Mouse (Mus musculus) kidney, embryonic 15.5 days (tissue): ENCODE measurements around the gene Cdk11b. TPM values are rescaled to one million over a fixed set of nuclear protein-coding genes. Genes with fewer than 3 reads are reported as not detected.

Experiments
- ATAC-seq: fragments of 200-750 bp; cut with Nextera tagmentation; replicated peaks from 2 replicates; pipeline ENCODE4 v1.8.0; 2017; ENCODE audit warnings: moderate TSS enrichment; ENCODE audit not compliant: low FRiP score
- H3K27ac ChIP-seq: fragments of 300-500 bp; sonication (generic); 2 replicates; pipeline ENCODE4 v1.5.1; 2015; ENCODE audit warnings: mild to moderate bottlenecking, inconsistent platforms
- H3K27me3 ChIP-seq: fragments of 300-500 bp; sonication (generic); 2 replicates; pipeline ENCODE4 v1.6.1; 2015; ENCODE audit warnings: inconsistent platforms
- H3K36me3 ChIP-seq: fragments of 300-500 bp; sonication (generic); 2 replicates; pipeline ENCODE4 v1.6.1; 2015; ENCODE audit warnings: inconsistent platforms
- H3K4me1 ChIP-seq: fragments of 300-500 bp; sonication (generic); 2 replicates; pipeline ENCODE4 v1.6.1; 2015; ENCODE audit warnings: inconsistent platforms
- H3K4me2 ChIP-seq: fragments of 300-500 bp; sonication (generic); 2 replicates; pipeline ENCODE4 v1.6.1; 2015; ENCODE audit warnings: moderate library complexity, mild to moderate bottlenecking, inconsistent platforms
- H3K4me3 ChIP-seq: fragments of 300-500 bp; sonication (generic); replicated peaks from 2 replicates; pipeline ENCODE4 v1.5.1; 2015; ENCODE audit warnings: mild to moderate bottlenecking, inconsistent platforms
- H3K9ac ChIP-seq: fragments of 300-500 bp; sonication (generic); 2 replicates; pipeline ENCODE4 v1.6.1; 2015; ENCODE audit warnings: mild to moderate bottlenecking, inconsistent platforms
- H3K9me3 ChIP-seq: fragments of 300-500 bp; sonication (generic); replicated peaks from 2 replicates; pipeline ENCODE4 v1.6.1; 2016; ENCODE audit warnings: inconsistent platforms
- WGBS: fragments of 180-500 bp; shearing (Covaris S2); methylation state at CpG from one replicate; pipeline ENCODE4 v1.1.7; 2015; ENCODE audit warnings: mixed read lengths; 5-methylcytosine and 5-hydroxymethylcytosine counted together
- polyA plus RNA-seq: library from polyadenylated mRNA; unstranded; fragments of >200 nt; fragmentation: Nextera tagmentation; extraction: Ambion mirVana; gene quantifications from 2 replicates; pipeline ENCODE4 v1.2.1, GENCODE M21; 2015

Gene Cdk11b
- polyA plus RNA-seq, 1 experiment from 2014 or later = 64.8 TPM

DNA sequence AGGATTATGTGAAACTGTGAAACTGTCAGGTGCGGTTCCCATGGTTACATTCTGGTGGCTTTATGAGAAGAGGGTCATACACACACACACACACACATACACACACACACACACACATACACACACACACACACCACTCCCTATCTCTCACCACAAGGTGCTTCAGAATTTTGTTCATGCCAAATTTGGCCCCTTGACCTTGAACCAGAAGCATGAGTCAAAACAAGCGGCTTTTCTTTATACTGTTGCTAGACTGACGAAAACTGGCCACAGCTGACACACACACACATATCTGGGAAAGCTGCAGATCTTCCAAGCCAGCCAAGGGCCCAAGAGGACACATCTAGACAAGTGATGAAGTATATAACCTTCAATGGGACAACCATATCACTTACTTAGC, 28.9 kb upstream of the Cdk11b start:
- Histone ChIP-seq H3K27ac (no peak overlapping the region), H3K4me2 (no peak overlapping the region), H3K4me3 (no peak overlapping the region), H3K36me3 (no peaks in the 10 kb centered on the region), H3K9ac (no peak overlapping the region), H3K4me1 (0 out of 2 replicates have a peak, but pooled peaks cover 11% of the 10 kb centered on the region), H3K27me3 (no peaks in the 10 kb centered on the region), H3K9me3 (no peaks in the 10 kb centered on the region)
- ATAC-seq = no peak
- WGBS = 81% methylated on average over 3 of the region's 3 CpGs

- no peaks in the 10 kb centered on the region for H3K9me3 ChIP-seq
- H3K4me3 ChIP-seq = no peak overlapping the region
- no peaks in the 10 kb centered on the region for H3K27me3 ChIP-seq
- H3K27ac ChIP-seq = no peak overlapping the region
- no peak overlapping the region for H3K4me2 ChIP-seq
- no peak for ATAC-seq
- 0 out of 2 replicates have a peak, but pooled peaks cover 11% of the 10 kb centered on the region for H3K4me1 ChIP-seq
- H3K9ac ChIP-seq = no peak overlapping the region
- WGBS = 76% methylated on average over 5 of the region's 5 CpGs
- no peaks in the 10 kb centered on the region for H3K36me3 ChIP-seq
Observed at GRCm38 (mm10) chr4:155596606-155597005, 28.0 kb upstream of the Cdk11b start.

DNA sequence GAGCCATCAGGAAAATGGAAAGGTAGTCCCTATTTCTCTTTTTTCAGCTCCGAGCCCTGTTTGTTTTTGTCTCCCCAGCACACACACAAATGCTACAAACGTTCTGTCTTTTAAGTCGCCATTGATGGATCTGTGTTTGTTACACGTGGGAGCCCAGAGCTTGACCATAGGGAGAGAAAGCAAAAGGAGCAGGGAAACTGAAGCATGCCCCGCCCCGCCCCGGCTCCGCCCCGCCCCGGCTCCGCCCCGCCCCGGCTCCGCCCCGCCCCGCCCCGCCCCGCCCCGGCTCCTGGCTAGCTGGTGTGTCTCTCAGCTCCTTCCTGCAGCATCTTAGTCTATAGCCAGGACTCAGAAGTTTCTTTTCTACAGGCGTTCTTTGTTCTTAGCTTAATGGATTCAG, 26.1 kb upstream of the Cdk11b start:
- H3K27ac ChIP-seq = no peak overlapping the region

GRCm38 (mm10) chr4:155599901-155600825, 24.5 kb upstream of the Cdk11b start:
- peak overlapping the region; percentile 86 for H3K4me2 ChIP-seq
- peak overlapping the region; percentile 99 for H3K27ac ChIP-seq
- peak overlapping the region; percentile 81 for H3K4me3 ChIP-seq
- ATAC-seq = no peak
- no peaks in the 10 kb centered on the region for H3K27me3 ChIP-seq
- H3K9ac ChIP-seq = no peak overlapping the region
- WGBS = 87% methylated on average over 11 of the region's 11 CpGs
- peaks cover 21% of the 10 kb centered on the region for H3K4me1 ChIP-seq
- no peaks in the 10 kb centered on the region for H3K9me3 ChIP-seq
- H3K36me3 ChIP-seq = peaks cover 19% of the 10 kb centered on the region

More for the DNA sequence above, 26.1 kb upstream of the Cdk11b start:
- 19% methylated on average over 20 of the region's 20 CpGs for WGBS
- no peak overlapping the region for H3K9ac ChIP-seq
- no peak for ATAC-seq
- peaks cover 21% of the 10 kb centered on the region for H3K4me1 ChIP-seq
- H3K4me2 ChIP-seq = no peak overlapping the region
- no peaks in the 10 kb centered on the region for H3K27me3 ChIP-seq
- H3K36me3 ChIP-seq = peaks cover 10% of the 10 kb centered on the region
- H3K9me3 ChIP-seq = no peaks in the 10 kb centered on the region
- no peak overlapping the region for H3K4me3 ChIP-seq

DNA sequence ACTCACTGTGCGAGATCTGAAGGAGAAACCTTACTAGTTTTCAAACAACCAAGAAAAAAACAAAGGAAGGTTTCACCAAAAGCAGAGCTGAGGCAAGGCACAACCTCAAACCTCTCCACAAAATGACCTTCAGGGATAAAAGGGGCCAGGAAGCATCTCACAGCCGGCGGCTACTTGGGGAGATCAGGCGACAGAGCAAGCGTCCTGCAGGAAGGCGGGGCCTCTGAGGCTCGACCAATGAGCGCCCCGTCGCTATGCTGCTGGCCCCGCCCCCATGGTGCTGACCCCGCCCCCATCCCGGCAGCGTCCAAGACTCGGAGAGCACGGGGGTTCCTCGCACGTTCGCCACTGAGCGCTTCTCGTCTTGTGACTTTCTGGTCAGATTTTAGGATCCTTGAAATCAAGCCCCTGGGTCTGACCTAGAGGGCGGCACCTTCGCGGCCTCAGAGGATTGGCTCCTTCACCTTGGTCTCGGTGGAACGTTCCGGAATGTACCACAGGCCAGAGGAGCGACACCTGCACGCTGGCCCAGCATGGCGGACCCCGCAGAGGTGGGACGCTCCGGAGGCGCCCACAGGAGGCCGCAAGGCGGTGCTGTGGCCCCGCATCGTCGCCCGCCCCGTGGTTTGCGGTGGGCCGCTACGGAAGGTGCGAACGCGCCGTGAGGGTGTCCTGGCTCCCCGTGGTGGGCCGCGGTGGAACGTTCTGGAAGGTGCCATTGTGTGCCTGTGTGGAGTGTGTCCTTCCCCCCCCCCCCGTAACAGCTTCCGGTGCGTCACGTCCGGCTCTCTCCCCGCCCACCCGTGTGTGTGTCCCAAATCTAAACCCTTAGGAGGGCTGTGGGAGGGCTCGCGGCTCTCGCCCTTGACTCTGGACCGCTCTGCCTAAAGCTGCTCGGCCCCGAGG, 23.3 kb upstream of the Cdk11b start, which contains the start of gene Slc35e2:
Gene Slc35e2, plus strand, starts transcription at position 326 of the 906 bp plus-strand sequence.
- Histone ChIP-seq H3K9me3 (no peaks in the 10 kb centered on the region), H3K4me1 (peaks cover 21% of the 10 kb centered on the region), H3K36me3 (peaks cover 29% of the 10 kb centered on the region), H3K27me3 (no peaks in the 10 kb centered on the region), H3K4me2 (peak within 1 kb of the TSS; percentile 86), H3K4me3 (peak within 1 kb of the TSS; percentile 81), H3K27ac (peak within 1 kb of the TSS; percentile 99), H3K9ac (peak within 1 kb of the TSS; percentile 93)
- under 1% methylated on average over 63 of the region's 65 CpGs for WGBS
- peak; percentile 98 for ATAC-seq

- under 1% methylated on average over 31 of the region's 31 CpGs for WGBS
- peak; percentile 59 for ATAC-seq
Observed at GRCm38 (mm10) chr4:155601997-155602456, 22.6 kb upstream of the Cdk11b start.

GRCm38 (mm10) chr4:155602753-155603152, 21.9 kb upstream of the Cdk11b start:
- H3K36me3 ChIP-seq = peaks cover 29% of the 10 kb centered on the region
- no peaks in the 10 kb centered on the region for H3K27me3 ChIP-seq
- peaks cover 21% of the 10 kb centered on the region for H3K4me1 ChIP-seq
- no peak overlapping the region for H3K27ac ChIP-seq
- 100% methylated on average over 1 of the region's 1 CpGs for WGBS
- H3K9me3 ChIP-seq = no peaks in the 10 kb centered on the region
- peak overlapping the region; percentile 86 for H3K4me2 ChIP-seq
- peak overlapping the region; percentile 81 for H3K4me3 ChIP-seq
- peak overlapping the region; percentile 93; the same call in 1 of the 2 replicates for H3K9ac ChIP-seq
- ATAC-seq = no peak

More at GRCm38 (mm10) chr4:155601997-155602456, 22.6 kb upstream of the Cdk11b start:
- H3K27me3 ChIP-seq = no peaks in the 10 kb centered on the region
- H3K9ac ChIP-seq = peak overlapping the region; percentile 93
- peaks cover 21% of the 10 kb centered on the region for H3K4me1 ChIP-seq
- peaks cover 29% of the 10 kb centered on the region for H3K36me3 ChIP-seq
- H3K27ac ChIP-seq = peak overlapping the region; percentile 99
- no peaks in the 10 kb centered on the region for H3K9me3 ChIP-seq
- peak overlapping the region; percentile 81 for H3K4me3 ChIP-seq
- peak overlapping the region; percentile 86 for H3K4me2 ChIP-seq

GRCm38 (mm10) chr4:155603801-155604200, 20.9 kb upstream of the Cdk11b start:
- Histone ChIP-seq H3K9ac (no peak overlapping the region), H3K36me3 (peaks cover 29% of the 10 kb centered on the region), H3K27me3 (no peaks in the 10 kb centered on the region), H3K4me3 (no peak overlapping the region), H3K4me2 (no peak overlapping the region), H3K9me3 (no peaks in the 10 kb centered on the region), H3K4me1 (peaks cover 17% of the 10 kb centered on the region), H3K27ac (no peak overlapping the region)
- 92% methylated on average over 6 of the region's 6 CpGs for WGBS
- ATAC-seq = no peak

DNA sequence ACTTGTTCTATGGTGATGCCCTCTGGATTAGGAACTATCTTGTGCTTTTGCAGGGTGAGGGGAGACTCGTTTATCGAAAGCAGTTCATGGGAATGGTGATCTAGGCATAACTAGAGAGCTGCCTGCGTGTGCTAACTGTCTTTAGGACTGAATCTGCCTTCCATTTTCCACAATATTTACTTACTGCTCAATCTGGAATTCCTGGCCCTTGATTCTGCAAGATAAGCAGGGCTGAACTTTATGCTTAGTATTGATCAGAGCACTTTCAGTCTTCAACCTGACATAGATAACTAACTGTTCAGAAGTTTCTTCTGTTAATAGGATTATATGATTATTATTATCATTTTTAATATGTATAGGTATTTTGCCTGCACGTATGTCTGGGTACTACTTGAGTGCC, 19.5 kb upstream of the Cdk11b start:
- 87% methylated on average over 4 of the region's 4 CpGs for WGBS
- no peak overlapping the region for H3K4me2 ChIP-seq
- no peak overlapping the region for H3K9ac ChIP-seq
- no peak overlapping the region for H3K27ac ChIP-seq
- peaks cover 15% of the 10 kb centered on the region for H3K4me1 ChIP-seq
- no peak overlapping the region for H3K4me3 ChIP-seq
- H3K9me3 ChIP-seq = no peaks in the 10 kb centered on the region
- peaks cover 42% of the 10 kb centered on the region for H3K36me3 ChIP-seq
- no peaks in the 10 kb centered on the region for H3K27me3 ChIP-seq
- no peak for ATAC-seq

GRCm38 (mm10) chr4:155606825-155607224, 17.8 kb upstream of the Cdk11b start:
- Histone ChIP-seq H3K4me3 (no peak overlapping the region), H3K27me3 (no peaks in the 10 kb centered on the region), H3K9ac (no peak overlapping the region), H3K4me2 (no peak overlapping the region), H3K36me3 (peaks cover 57% of the 10 kb centered on the region), H3K9me3 (no peaks in the 10 kb centered on the region), H3K27ac (no peak overlapping the region), H3K4me1 (peaks cover 9% of the 10 kb centered on the region)
- peak; percentile 38; the same call in 1 of the 2 replicates for ATAC-seq
- WGBS = 39% methylated on average over 2 of the region's 2 CpGs

- peaks cover 75% of the 10 kb centered on the region for H3K36me3 ChIP-seq
- H3K9me3 ChIP-seq = no peaks in the 10 kb centered on the region
Observed at GRCm38 (mm10) chr4:155611860-155612259, 12.8 kb upstream of the Cdk11b start.

More at GRCm38 (mm10) chr4:155611860-155612259, 12.8 kb upstream of the Cdk11b start:
- WGBS = 94% methylated on average over 3 of the region's 3 CpGs
- Histone ChIP-seq H3K9ac (no peak overlapping the region), H3K27ac (no peak overlapping the region), H3K4me1 (no peaks in the 10 kb centered on the region), H3K27me3 (no peaks in the 10 kb centered on the region), H3K4me2 (no peak overlapping the region), H3K4me3 (no peak overlapping the region)
- ATAC-seq = no peak
